Mouse (Mus musculus): Measurements from ENCODE around the gene Cntfr.
A peak's percentile ranks its signal among the peaks of the same experiment; 100 is the strongest.
"Not testable (repeated sequence)": the region's sequence is repeated elsewhere in the genome, so short reads cannot be mapped to it uniquely, and the experiment has no call there.

Gene Cntfr

GRCm38 (mm10) chr4:41708192-41708745 lies 11.4 kb upstream of the Cntfr start:
- peak; percentile 79 for DNase-seq

DNA sequence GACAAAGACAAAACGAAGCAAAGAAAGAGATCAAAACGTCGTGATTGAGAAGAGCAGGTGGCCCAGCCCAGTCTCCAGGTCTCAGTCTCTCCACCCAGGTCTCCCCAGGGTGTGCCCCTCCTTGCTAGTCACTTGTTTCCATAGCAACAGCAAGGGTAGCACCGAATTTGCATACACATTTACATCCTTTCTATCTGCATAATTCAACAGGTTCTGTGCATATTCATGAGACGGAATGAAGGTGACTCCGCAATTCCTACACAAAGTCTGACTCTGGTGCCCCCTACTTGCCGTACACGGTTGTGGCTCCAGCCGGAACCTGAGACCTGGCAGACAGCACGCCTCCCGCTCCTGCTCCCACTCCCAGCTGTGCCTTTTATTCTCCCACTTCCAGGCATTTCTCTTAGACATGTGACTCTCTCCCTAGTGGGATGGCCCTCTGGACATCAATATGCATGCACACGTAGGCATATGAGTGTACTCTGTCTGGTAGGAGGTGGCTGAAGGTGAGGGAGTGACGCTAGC lies 10.2 kb upstream of the Cntfr start:
- peak; percentile 82 for DNase-seq

- DNase-seq: no peak
Observed at GRCm38 (mm10) chr4:41705922-41706754, 9.2 kb upstream of the Cntfr start.

- no peak for DNase-seq
Observed at GRCm38 (mm10) chr4:41704651-41705050, 7.8 kb upstream of the Cntfr start.

- DNase-seq: not testable (repeated sequence)
Observed at GRCm38 (mm10) chr4:41702226-41702625, 5.3 kb upstream of the Cntfr start.

- DNase-seq: not testable (repeated sequence)
Observed at GRCm38 (mm10) chr4:41700224-41700623, 3.3 kb upstream of the Cntfr start.

- not testable (repeated sequence) for DNase-seq
Observed at GRCm38 (mm10) chr4:41699783-41700182, 2.9 kb upstream of the Cntfr start, which contains the start of gene Il11ra1. TSS of gene Il11ra1 (plus strand) at chr4:41699989.

DNA sequence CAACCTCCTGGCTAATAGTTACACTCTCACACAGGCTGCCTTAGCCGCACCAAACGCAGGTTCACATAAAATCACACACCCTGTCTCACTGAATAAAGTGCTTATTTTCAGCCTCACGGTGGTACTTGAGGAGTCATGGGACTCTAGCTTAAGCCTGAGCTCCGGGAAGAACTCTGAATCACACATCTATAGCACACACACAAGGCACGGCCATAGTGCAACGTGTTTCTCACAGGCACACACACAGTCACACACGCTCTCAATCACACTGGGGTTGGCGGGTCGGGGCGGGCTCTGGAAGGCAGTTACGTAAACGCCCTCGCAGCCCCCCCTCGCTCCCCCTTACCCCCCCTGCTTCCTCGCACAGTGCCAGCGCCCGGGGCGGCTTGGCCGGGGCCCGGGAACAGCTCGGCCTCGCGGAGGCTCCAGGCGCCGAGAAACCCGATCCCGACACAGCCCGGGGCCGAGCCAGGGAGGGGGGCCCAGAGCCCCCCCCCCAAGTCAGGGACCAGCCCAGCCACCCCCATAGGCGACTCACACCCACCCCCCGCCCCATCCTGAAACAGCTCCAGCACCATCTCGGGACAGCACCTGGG lies 1.6 kb upstream of the Cntfr start:
- DNase-seq: not testable (repeated sequence)

GRCm38 (mm10) chr4:41696452-41696851 lies 437 bp downstream of the Cntfr start:
- not testable (repeated sequence) for DNase-seq

- DNase-seq: not testable (repeated sequence)
Observed at GRCm38 (mm10) chr4:41695800-41696199, 1.1 kb downstream of the Cntfr start.

- DNase-seq: not testable (repeated sequence)
Observed at GRCm38 (mm10) chr4:41693511-41693910, 3.4 kb downstream of the Cntfr start.

DNA sequence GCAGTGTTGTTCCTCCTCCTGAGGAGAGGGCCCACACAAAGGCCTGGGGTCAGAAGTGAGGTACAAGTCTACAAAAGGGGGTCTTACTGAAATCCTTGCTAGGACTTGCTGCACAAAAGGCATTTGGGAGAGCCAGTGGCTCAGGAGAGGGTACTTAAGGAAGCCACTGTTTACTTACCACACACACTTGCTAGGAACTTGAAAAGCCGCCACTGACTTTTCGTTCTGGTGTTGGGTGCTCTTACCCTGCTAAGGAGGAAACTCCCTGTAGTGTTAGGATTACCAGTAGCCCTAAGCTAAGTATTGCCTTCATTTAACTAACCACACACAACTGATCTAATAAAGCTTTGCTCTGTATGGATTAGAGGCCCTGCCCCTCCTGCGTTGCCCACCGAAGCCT lies 6.9 kb downstream of the Cntfr start:
- not testable (repeated sequence) for DNase-seq

DNA sequence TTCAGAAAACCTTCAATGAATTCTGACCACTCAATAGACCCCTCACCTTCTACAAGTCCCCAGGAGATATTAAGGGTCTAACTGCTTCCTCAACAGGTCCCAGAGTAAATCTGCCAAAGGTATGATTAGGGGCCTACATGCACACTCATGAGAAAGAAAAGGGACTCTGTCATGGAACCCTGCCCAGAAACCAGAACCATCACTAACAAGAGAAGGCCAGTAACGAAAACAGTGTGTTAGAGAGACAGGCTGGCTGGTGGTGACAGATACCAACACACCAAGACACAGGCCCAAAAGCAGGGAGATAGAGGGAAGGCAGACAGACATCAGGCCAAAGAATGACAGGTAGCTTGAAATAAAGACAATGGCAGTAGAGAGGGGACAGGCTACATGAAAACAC lies 8.3 kb downstream of the Cntfr start:
- not testable (repeated sequence) for DNase-seq

DNA sequence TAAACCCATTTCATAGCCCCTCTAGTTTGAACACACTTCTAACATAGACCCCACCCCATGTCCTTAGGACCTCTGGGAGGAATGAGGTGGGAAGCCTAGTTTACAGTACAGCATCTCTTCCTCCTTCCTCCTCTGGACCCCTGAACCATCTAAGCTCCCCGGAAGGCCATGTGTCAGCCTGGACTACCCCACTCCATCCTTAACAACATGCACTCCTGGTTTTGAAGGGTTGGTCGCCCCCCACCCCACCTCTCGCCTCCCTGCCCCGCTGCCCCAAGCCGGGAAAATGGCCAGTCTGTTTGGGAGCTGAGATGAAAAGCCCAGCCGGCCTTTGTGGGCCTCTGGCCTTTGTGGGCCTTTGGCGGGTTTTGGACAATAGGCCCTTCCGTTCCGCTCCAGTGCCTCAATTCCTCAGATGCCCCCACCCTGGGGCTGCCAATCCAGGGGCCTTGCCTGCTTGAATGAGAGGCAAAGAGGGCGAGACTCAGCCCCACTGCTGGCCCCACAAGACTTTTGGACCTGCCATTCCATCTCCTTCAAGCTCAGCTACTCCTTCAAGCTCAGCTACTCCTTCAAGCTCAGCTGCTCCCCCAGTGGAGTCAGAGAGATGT lies 10.9 kb downstream of the Cntfr start:
- DNase-seq: peak; percentile 88

- peak; percentile 65 for DNase-seq
Observed at GRCm38 (mm10) chr4:41684931-41685453, 11.9 kb downstream of the Cntfr start.

DNA sequence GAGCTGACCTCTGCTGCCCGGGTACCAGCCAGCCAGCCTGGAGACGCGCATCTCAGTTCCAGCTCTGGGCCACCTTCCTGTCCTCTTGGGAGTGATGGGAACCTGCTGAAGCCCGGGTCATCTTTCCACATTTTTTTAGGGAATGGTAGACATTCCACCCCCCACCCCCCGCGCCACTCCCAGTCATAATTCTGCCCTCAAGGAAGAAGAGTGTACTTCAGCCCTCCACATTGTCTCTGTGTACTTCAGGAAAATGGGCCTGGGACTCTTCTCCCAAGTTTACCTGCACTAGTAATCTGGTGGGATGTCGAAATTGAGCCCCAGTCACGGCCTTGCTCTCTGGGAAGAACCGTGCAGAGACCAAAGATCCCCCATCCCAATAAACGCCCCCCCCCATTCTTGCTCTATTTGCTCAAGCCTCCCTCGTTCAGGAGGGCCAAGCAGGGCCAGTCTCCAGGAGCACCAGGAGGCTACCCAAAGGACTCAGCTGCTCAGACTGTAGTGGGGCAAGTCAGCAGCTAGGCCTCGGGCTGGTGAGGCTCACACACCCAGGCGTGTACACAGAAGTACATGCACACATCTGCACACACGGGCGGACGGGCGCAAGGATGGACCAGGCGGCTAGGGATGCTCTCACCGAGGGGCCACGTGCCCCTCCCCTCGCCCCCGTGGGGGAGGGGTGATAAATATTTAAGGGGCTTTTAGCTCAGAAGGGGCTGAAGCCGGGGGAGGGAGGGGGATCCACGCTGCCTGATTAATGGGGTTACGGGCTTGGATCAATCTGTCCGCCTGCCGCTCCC lies 12.6 kb downstream of the Cntfr start:
- peak; percentile 72 for DNase-seq

DNA sequence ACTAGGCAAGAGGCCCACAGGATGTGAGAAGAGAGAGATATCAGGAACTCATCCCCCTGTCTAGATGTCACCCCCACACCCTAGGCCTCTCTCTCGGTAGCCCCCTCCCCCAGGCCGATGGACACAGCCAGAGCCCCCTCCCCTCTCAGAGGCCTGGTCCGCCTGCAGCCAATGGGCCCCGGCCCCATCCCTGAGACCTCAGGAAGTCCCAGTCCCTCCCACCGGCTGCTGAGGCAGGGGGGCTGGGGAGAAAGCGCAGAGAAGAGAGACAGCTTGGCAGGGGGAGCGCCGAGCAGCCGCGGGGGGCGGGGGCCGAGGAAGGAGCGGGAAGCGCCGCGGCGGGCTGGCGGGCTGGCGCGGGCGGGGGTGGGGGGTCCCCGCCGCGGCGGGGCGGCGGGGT lies 13.6 kb downstream of the Cntfr start:
- DNase-seq: peak; percentile 65

DNA sequence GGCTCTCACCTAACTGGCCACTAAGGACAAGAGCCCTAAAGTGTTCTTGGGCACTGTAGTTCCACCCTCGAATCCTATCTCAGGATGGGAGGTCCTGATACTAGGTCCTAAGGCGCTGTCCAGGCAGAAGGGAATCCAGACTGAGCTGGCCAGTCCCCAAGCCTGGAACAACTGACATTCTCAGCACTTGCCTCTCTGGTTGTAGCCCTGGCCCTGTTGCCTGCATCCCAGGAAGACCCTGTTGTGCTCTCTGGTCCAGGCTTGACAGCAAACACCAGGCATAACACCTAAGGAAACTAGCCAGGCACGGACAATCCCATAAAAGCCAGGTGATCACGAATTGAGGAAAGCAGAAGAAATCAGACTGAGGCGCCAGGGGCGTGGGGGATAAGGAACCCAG lies 14.1 kb downstream of the Cntfr start:
- no peak for DNase-seq

- no peak for DNase-seq
Observed at GRCm38 (mm10) chr4:41681947-41682346, 14.9 kb downstream of the Cntfr start.

- no peak for DNase-seq
Observed at GRCm38 (mm10) chr4:41681176-41681575, 15.7 kb downstream of the Cntfr start.

DNA sequence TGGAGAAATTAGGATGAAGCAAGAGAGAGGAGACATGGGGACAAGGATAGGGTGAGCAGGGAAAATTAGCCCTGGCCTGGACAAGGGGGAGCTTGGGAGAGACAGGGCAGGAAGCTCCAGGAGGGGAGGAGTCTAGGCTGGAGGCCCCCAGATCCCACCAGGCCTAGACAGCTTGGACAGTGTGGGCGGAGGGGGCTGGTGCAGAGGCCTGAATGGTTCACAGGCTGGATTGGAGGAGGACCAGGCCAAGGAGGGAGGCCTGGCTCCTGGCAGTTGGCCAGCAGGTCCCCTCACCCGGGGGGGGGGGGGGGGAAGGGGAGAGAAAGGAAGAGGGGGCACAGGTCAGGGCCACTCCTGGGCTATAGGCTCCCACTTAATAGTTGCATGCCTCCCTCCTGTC lies 17.6 kb downstream of the Cntfr start:
- peak; percentile 65 for DNase-seq

DNA sequence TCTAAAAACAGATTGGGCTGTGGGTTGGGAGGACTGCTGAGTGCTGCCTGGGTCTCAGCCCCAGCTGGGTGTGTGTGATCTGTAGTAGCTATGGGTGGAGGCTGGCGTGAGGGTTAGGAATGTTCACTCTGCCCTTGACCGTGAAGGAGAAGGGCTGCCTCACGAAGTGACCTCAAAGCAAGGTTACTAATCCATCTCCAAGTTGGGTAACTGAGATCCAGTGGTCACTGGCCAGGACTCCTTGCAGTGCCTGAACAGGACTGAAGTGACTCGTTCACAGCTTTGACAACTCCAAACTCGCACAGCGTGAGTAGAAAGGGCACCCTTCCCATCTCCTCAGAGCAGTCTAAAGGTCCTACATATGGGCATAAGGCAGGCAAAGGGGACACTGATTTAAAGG lies 18.0 kb downstream of the Cntfr start:
- no peak for DNase-seq
